Mouse (Mus musculus) neural tube, embryonic 13.5 days (tissue): ENCODE data around the gene 1700020L24Rik. TPM values are rescaled to one million over a fixed set of nuclear protein-coding genes. Genes with fewer than 3 reads are reported as not detected.

Source experiments
- ATAC-seq: fragments of 200-750 bp; cut with Nextera tagmentation; 2 replicates; pipeline ENCODE4 v1.8.0; 2017; ENCODE audit warnings: low read depth, mild to moderate bottlenecking, moderate TSS enrichment, moderate library complexity
- H3K27ac ChIP-seq: fragments of 300-500 bp; sonication (generic); replicated peaks from 2 replicates; pipeline ENCODE4 v1.5.1; 2015; ENCODE audit warnings: moderate library complexity, mild to moderate bottlenecking, inconsistent platforms
- H3K27me3 ChIP-seq: fragments of 300-500 bp; sonication (generic); 2 replicates; pipeline ENCODE4 v1.6.1; 2015; ENCODE audit warnings: mild to moderate bottlenecking, inconsistent platforms
- H3K36me3 ChIP-seq: fragments of 300-500 bp; sonication (generic); 2 replicates; pipeline ENCODE4 v1.6.1; 2015; ENCODE audit warnings: mild to moderate bottlenecking, inconsistent platforms
- H3K4me1 ChIP-seq: fragments of 300-500 bp; sonication (generic); replicated peaks from 2 replicates; pipeline ENCODE4 v1.6.1; 2015; ENCODE audit warnings: inconsistent platforms
- H3K4me2 ChIP-seq: fragments of 300-500 bp; sonication (generic); 2 replicates; pipeline ENCODE4 v1.6.1; 2015; ENCODE audit warnings: inconsistent platforms, mild to moderate bottlenecking, moderate library complexity
- H3K4me3 ChIP-seq: fragments of 300-500 bp; sonication (generic); 2 replicates; pipeline ENCODE4 v1.5.1; 2015; ENCODE audit warnings: mild to moderate bottlenecking, inconsistent platforms
- H3K9ac ChIP-seq: fragments of 300-500 bp; sonication (generic); 2 replicates; pipeline ENCODE4 v1.6.1; 2015; ENCODE audit warnings: moderate library complexity, mild to moderate bottlenecking, inconsistent platforms
- H3K9me3 ChIP-seq: fragments of 300-500 bp; sonication (generic); 2 replicates; pipeline ENCODE4 v1.6.1; 2016; ENCODE audit warnings: inconsistent platforms
- WGBS: fragments of 180-500 bp; shearing (Covaris S2); methylation state at CpG from one replicate; pipeline ENCODE4 v1.1.7; 2015; 5-methylcytosine and 5-hydroxymethylcytosine counted together
- polyA plus RNA-seq: library from polyadenylated mRNA; unstranded; fragments of >200 nt; fragmentation: Nextera tagmentation; extraction: Ambion mirVana; gene quantifications from 2 replicates; pipeline ENCODE4 v1.2.1, GENCODE M21; 2015

The 1700020L24Rik gene
- polyA plus RNA-seq, 1 experiment from 2014 or later: not detected

- ATAC-seq: peak; percentile 17; the same call in 1 of the 2 replicates
- H3K36me3 ChIP-seq: no peaks in the 10 kb centered on the region
- H3K4me1 ChIP-seq: peaks cover 23% of the 10 kb centered on the region
- 12% methylated on average over 29 of the region's 29 CpGs for WGBS
- H3K4me3 ChIP-seq: peak overlapping the region; percentile 17
- H3K27ac ChIP-seq: no peak overlapping the region
- H3K9me3 ChIP-seq: no peaks in the 10 kb centered on the region
- H3K27me3 ChIP-seq: peaks cover 70% of the 10 kb centered on the region
- peak overlapping the region; percentile 51 for H3K4me2 ChIP-seq
- H3K9ac ChIP-seq: peak overlapping the region; percentile 34; the same call in 1 of the 2 replicates
These were observed 5.3 kb downstream of the 1700020L24Rik start for GRCm38 (mm10) chr11:83442596-83443267.

- no peak overlapping the region for H3K4me3 ChIP-seq
- WGBS: 6% methylated on average over 7 of the region's 7 CpGs
- peaks cover 34% of the 10 kb centered on the region for H3K4me1 ChIP-seq
- no peak overlapping the region for H3K9ac ChIP-seq
- no peaks in the 10 kb centered on the region for H3K36me3 ChIP-seq
- H3K4me2 ChIP-seq: no peak overlapping the region
- no peaks in the 10 kb centered on the region for H3K9me3 ChIP-seq
- no peak for ATAC-seq
- peaks cover 65% of the 10 kb centered on the region for H3K27me3 ChIP-seq
- H3K27ac ChIP-seq: no peak overlapping the region
These were observed 6.3 kb downstream of the 1700020L24Rik start for GRCm38 (mm10) chr11:83443824-83444223.

DNA sequence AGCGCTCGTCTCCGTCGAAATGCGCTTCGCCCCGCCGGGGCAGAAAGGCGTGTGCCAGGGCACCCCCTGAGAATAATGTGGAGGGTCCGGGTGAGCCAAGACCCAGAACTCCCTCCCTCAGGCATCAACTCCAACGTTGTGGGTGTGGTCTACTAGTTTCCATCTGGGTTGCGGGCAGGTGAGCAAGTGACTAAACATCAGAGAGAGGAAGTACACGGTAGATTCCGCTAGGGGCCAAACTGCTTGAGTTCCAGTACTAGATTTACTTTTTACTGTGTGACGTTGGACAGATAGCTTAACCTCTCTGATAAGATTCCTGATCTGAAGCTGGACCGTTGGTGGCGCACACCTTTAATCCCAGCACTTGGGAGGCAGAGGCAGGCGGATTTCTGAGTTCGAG is 7.5 kb downstream of the 1700020L24Rik start:
- peaks cover 41% of the 10 kb centered on the region for H3K4me1 ChIP-seq
- H3K36me3 ChIP-seq: no peaks in the 10 kb centered on the region
- H3K27me3 ChIP-seq: peaks cover 59% of the 10 kb centered on the region
- H3K9me3 ChIP-seq: no peaks in the 10 kb centered on the region
- peak overlapping the region; percentile 17 for H3K4me3 ChIP-seq
- 27% methylated on average over 19 of the region's 19 CpGs for WGBS
- no peak overlapping the region for H3K9ac ChIP-seq
- peak overlapping the region; percentile 39 for H3K4me2 ChIP-seq
- ATAC-seq: no peak
- no peak overlapping the region for H3K27ac ChIP-seq

- H3K27ac ChIP-seq: no peak overlapping the region
- H3K36me3 ChIP-seq: no peaks in the 10 kb centered on the region
- no peak overlapping the region for H3K4me3 ChIP-seq
- 71% methylated on average over 10 of the region's 10 CpGs for WGBS
- ATAC-seq: no peak
- peaks cover 32% of the 10 kb centered on the region for H3K4me1 ChIP-seq
- no peak overlapping the region for H3K4me2 ChIP-seq
- no peak overlapping the region for H3K9ac ChIP-seq
- no peaks in the 10 kb centered on the region for H3K9me3 ChIP-seq
- H3K27me3 ChIP-seq: peaks cover 41% of the 10 kb centered on the region
These were observed 10.1 kb downstream of the 1700020L24Rik start for GRCm38 (mm10) chr11:83447612-83448011.

DNA sequence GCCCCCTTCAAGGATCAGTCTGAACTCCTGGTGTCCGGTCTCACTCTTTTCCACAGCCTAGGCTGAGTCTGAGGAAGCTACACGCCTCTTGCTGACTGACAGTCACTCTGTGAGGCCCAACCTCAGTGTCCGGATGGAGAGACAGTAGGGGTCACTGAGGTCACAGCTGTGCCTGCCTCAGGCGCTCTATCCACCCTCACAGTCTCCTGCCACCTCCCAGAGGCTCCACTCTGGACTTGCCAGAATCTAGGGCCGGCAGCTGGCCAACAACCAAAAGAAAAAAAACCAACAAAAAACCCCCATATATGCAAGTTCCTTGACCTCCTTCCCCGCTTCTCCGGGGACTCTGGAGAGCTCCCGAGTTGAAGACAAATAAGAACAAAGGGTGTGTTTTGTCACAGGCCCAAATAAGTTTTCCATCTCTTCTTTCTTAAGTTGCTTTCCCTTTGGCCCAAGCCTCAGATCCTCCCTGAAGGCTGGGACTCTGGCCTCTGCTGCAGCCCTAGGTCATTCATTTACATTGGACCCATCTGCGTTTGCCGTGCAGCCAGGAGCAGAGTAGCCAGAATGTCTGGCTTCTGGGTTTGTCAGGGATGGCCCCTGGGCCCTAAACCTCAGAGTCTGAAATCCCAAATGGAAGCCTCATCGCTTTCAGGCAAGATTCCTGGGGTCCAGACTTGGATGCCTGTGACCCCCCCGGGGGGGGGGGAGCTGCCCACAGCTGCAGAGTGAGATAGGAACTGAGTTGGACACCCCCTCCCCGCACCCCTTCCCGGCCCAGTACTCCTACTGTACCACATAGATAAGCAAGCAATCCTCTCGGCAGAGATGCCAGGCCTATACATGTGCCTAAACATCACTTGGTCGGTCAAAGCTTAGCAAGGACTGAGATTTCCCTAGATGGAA is 10.8 kb downstream of the 1700020L24Rik start:
- 0 out of 2 replicates have a peak, but pooled peaks have one; percentile 36 for ATAC-seq
- Histone ChIP-seq H3K36me3 (no peaks in the 10 kb centered on the region), H3K27ac (peak overlapping the region; percentile 56)

DNA sequence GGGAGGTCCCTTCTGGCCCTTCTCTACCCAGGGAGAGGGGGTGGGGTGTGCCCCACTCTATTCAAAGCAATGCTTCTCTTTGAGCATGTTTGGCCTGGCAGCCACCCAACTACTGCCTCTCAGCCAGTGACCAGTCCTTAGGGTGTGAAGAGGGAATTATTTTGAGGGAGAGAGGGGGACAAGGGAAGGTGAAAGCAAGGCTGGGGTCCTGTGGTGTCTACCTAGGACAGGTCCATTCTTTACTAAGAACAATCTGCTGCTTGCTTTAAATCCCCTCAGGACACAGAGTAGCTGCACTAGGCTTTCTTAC is 11.4 kb downstream of the 1700020L24Rik start:
- Histone ChIP-seq H3K9me3 (no peaks in the 10 kb centered on the region), H3K4me1 (peaks cover 29% of the 10 kb centered on the region), H3K4me2 (no peak overlapping the region), H3K4me3 (no peak overlapping the region), H3K9ac (no peak overlapping the region), H3K36me3 (no peaks in the 10 kb centered on the region), H3K27me3 (peaks cover 29% of the 10 kb centered on the region), H3K27ac (peak overlapping the region; percentile 61; the same call in 1 of the 2 replicates)
- no peak; the same call in 1 of the 2 replicates for ATAC-seq

More for the DNA sequence above, 10.8 kb downstream of the 1700020L24Rik start:
- Histone ChIP-seq H3K4me3 (no peak overlapping the region), H3K4me2 (no peak overlapping the region), H3K9ac (no peak overlapping the region), H3K9me3 (no peaks in the 10 kb centered on the region), H3K27me3 (peaks cover 35% of the 10 kb centered on the region), H3K4me1 (peaks cover 29% of the 10 kb centered on the region)
- WGBS: 45% methylated on average over 16 of the region's 16 CpGs

- Histone ChIP-seq H3K9ac (no peak overlapping the region), H3K27ac (peak overlapping the region; percentile 61; the same call in 1 of the 2 replicates), H3K27me3 (peaks cover 25% of the 10 kb centered on the region), H3K4me3 (no peak overlapping the region), H3K9me3 (no peaks in the 10 kb centered on the region), H3K36me3 (no peaks in the 10 kb centered on the region), H3K4me1 (peaks cover 29% of the 10 kb centered on the region), H3K4me2 (no peak overlapping the region)
- no peak for ATAC-seq
- WGBS: 52% methylated on average over 4 of the region's 4 CpGs
These were observed 11.8 kb downstream of the 1700020L24Rik start for GRCm38 (mm10) chr11:83449298-83449697.

DNA sequence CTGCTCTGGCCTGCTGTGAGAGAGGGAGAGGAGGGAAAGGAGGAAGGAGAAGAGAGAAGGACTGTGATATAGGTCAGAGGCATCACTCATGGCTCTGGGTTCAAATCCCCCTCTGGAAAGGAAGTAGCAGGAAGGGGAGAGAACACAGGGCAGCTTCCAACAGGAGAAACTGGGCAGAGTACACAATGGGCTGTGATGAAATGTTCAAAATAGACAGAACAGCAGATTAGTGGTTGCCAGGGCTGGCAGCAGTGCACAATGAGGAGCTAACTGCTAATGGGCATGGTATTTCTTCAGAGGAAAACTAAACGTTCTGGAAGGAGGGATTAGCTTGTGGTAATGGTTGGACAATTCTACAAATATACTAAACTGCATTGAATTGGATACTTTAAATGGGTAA is 13.1 kb downstream of the 1700020L24Rik start:
- H3K27me3 ChIP-seq: peaks cover 13% of the 10 kb centered on the region
- H3K4me1 ChIP-seq: peaks cover 24% of the 10 kb centered on the region
- H3K4me3 ChIP-seq: no peak overlapping the region
- 49% methylated on average over 1 of the region's 1 CpGs for WGBS
- no peak overlapping the region for H3K4me2 ChIP-seq
- ATAC-seq: no peak
- H3K9ac ChIP-seq: no peak overlapping the region
- H3K9me3 ChIP-seq: no peaks in the 10 kb centered on the region
- H3K36me3 ChIP-seq: no peaks in the 10 kb centered on the region
- no peak overlapping the region for H3K27ac ChIP-seq

DNA sequence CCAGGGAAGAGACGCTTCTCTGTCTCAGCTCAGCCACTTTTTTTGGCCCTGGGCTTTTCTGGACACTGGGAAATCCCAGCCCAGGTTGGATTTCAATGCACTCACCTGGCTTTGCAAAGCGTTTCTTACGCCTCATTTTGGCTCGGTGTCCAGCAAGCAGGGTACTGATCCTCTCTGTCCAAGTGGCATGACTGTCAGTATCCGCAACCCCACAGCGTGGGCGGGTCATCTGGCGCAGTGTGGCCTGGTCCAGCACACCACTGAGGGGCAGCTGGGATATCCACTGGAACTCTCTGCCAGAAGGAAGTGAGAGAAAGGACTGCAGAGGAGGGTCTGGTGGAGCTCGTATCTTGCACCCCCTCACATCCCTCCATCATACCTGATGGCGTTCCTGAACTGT is 13.8 kb downstream of the 1700020L24Rik start:
- H3K4me3 ChIP-seq: no peak overlapping the region
- no peak overlapping the region for H3K9ac ChIP-seq
- no peak for ATAC-seq
- H3K4me2 ChIP-seq: no peak overlapping the region
- WGBS: 91% methylated on average over 10 of the region's 10 CpGs
- no peak overlapping the region for H3K27ac ChIP-seq
- H3K4me1 ChIP-seq: peaks cover 24% of the 10 kb centered on the region
- peaks cover 6% of the 10 kb centered on the region for H3K27me3 ChIP-seq
- H3K36me3 ChIP-seq: no peaks in the 10 kb centered on the region
- H3K9me3 ChIP-seq: no peaks in the 10 kb centered on the region

DNA sequence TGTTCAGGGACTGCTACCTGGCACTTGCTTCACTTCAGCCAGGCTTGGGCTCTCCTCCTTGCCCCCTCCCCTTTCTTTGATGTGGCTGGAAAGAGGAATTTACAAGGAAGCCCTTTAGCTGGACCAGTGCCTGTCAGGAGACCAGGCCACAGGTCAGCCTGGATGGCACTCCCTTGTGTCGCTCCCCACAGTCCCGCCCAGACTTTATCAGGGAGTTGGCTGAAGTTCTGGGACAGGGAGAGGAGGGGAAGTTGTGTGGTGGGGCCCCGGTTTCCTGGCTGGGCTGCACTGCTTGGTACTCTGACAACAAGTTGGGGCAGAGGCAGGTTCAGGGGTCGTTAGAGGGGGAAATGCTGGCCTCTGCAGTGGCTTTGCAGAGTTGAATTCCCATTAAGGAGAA is 17.1 kb downstream of the 1700020L24Rik start:
- Histone ChIP-seq H3K4me2 (no peak overlapping the region), H3K4me1 (peaks cover 16% of the 10 kb centered on the region; the same call in 1 of the 2 replicates), H3K27ac (no peak overlapping the region), H3K36me3 (no peaks in the 10 kb centered on the region), H3K4me3 (no peak overlapping the region), H3K9me3 (no peaks in the 10 kb centered on the region), H3K27me3 (no peaks in the 10 kb centered on the region; the same call in 1 of the 2 replicates), H3K9ac (no peak overlapping the region)
- ATAC-seq: no peak
- WGBS: 17% methylated on average over 4 of the region's 4 CpGs

GRCm38 (mm10) chr11:83455608-83456007 is 18.1 kb downstream of the 1700020L24Rik start:
- Histone ChIP-seq H3K27ac (no peak overlapping the region), H3K27me3 (peaks cover 4% of the 10 kb centered on the region), H3K4me2 (no peak overlapping the region), H3K9me3 (no peaks in the 10 kb centered on the region), H3K9ac (no peak overlapping the region), H3K36me3 (no peaks in the 10 kb centered on the region), H3K4me3 (no peak overlapping the region), H3K4me1 (peaks cover 16% of the 10 kb centered on the region; the same call in 1 of the 2 replicates)
- no peak for ATAC-seq
- 64% methylated on average over 3 of the region's 3 CpGs for WGBS

- peaks cover 20% of the 10 kb centered on the region for H3K27me3 ChIP-seq
- peak overlapping the region; percentile 55; the same call in 1 of the 2 replicates for H3K27ac ChIP-seq
- 43% methylated on average over 7 of the region's 7 CpGs for WGBS
- no peaks in the 10 kb centered on the region for H3K9me3 ChIP-seq
- H3K4me1 ChIP-seq: peaks cover 17% of the 10 kb centered on the region
- H3K36me3 ChIP-seq: no peaks in the 10 kb centered on the region
- no peak overlapping the region for H3K4me2 ChIP-seq
- no peak overlapping the region for H3K9ac ChIP-seq
- no peak for ATAC-seq
- no peak overlapping the region for H3K4me3 ChIP-seq
These were observed 19.8 kb downstream of the 1700020L24Rik start for GRCm38 (mm10) chr11:83457257-83457656.
